Mouse (Mus musculus) MEL (cell line): ENCODE results near the gene Lair1. TPM values are rescaled to one million over a fixed set of nuclear protein-coding genes. Genes with fewer than 3 reads are reported as not detected.

ENCODE experiments used
- DNase-seq: peaks from one replicate; pipeline ENCODE4 v3.0.0; 2011; ENCODE audit warnings: low read depth, low spot score
- H3K27ac ChIP-seq: 2 replicates; pipeline ENCODE4 v1.5.1; 2012; ENCODE audit warnings: low read depth, mild to moderate bottlenecking, control low read depth, low read length, moderate library complexity; ENCODE audit not compliant: control insufficient read depth
- H3K27me3 ChIP-seq, 2 experiments: fragments of 150-350 bp in 1 of 2; sonication (generic) in 1 of 2; 2 replicates each; pipeline ENCODE4 v1.6.1; 2012; ENCODE audit warnings: low read length in 2 of 2, mild to moderate bottlenecking in 2 of 2, improper control_type of control experiment in 1 of 2, moderate library complexity in 1 of 2; ENCODE audit not compliant: insufficient read depth in 2 of 2, control insufficient read depth in 1 of 2
- H3K36me3 ChIP-seq, 2 experiments: 2 replicates each; pipeline ENCODE4 v1.6.1; 2012 to 2014; ENCODE audit warnings: low read length in 2 of 2, improper control_type of control experiment in 1 of 2, inconsistent platforms in 1 of 2, mild to moderate bottlenecking in 1 of 2; ENCODE audit not compliant: insufficient read depth in 2 of 2, control insufficient read depth in 1 of 2
- H3K4me1 ChIP-seq, 2 experiments: fragments of 150-350 bp in 1 of 2; sonication (generic) in 1 of 2; 2 replicates each; pipeline ENCODE4 v1.6.1; 2012; ENCODE audit warnings: low read length in 2 of 2, improper control_type of control experiment in 1 of 2, mild to moderate bottlenecking in 1 of 2; ENCODE audit not compliant: insufficient read depth in 2 of 2, control insufficient read depth in 1 of 2
- H3K4me3 ChIP-seq, 2 experiments: fragments of 150-350 bp in 1 of 2; sonication (generic) in 1 of 2; 2 replicates each; pipeline ENCODE4 v1.5.1; 2012; ENCODE audit warnings: low read depth in 2 of 2, low read length in 2 of 2, mild to moderate bottlenecking in 2 of 2, moderate library complexity in 2 of 2, control low read depth in 1 of 2, improper control_type of control experiment in 1 of 2; ENCODE audit not compliant: control insufficient read depth in 1 of 2, insufficient read depth in 1 of 2
- H3K79me2 ChIP-seq: 2 replicates; pipeline ENCODE4 v1.6.1; 2012; ENCODE audit warnings: mild to moderate bottlenecking, low read length, moderate library complexity; ENCODE audit not compliant: control insufficient read depth, poor library complexity, insufficient read depth
- H3K9ac ChIP-seq: 2 replicates; pipeline ENCODE4 v1.6.1; 2012; ENCODE audit warnings: low read depth, mild to moderate bottlenecking, control low read depth, low read length, moderate library complexity; ENCODE audit not compliant: control insufficient read depth, poor library complexity, severe bottlenecking
- H3K9me3 ChIP-seq: fragments of 150-350 bp; sonication (generic); replicated peaks from 2 replicates; pipeline ENCODE4 v1.6.1; 2012; ENCODE audit warnings: mild to moderate bottlenecking, low read length, improper control_type of control experiment, moderate library complexity; ENCODE audit not compliant: insufficient read depth
- CHD2 ChIP-seq: IDR thresholded peaks from 2 replicates; pipeline ENCODE4 v1.6.1; 2011; ENCODE audit warnings: low read length, improper control_type of control experiment
- CTCF ChIP-seq, 3 experiments: IDR thresholded peaks in 2 of 3; conservative IDR thresholded peaks in 1 of 3; 2 replicates each; pipeline ENCODE4 v1.5.1; 2011 to 2012; ENCODE audit warnings: low read length in 3 of 3, low read depth in 2 of 3, mild to moderate bottlenecking in 2 of 3, improper control_type of control experiment in 1 of 3, inconsistent platforms in 1 of 3, mixed read lengths in 1 of 3, moderate library complexity in 1 of 3; ENCODE audit not compliant: control insufficient read depth in 1 of 3, insufficient read depth in 1 of 3, poor library complexity in 1 of 3, severe bottlenecking in 1 of 3
- ELF1 ChIP-seq: IDR thresholded peaks from 2 replicates; pipeline ENCODE4 v1.6.1; 2014; ENCODE audit warnings: low read depth, mild to moderate bottlenecking, inconsistent platforms, low read length, improper control_type of control experiment, moderate library complexity
- ETS1 ChIP-seq: IDR thresholded peaks from 2 replicates; pipeline ENCODE4 v1.6.1; 2012; ENCODE audit warnings: low read depth, mild to moderate bottlenecking, inconsistent platforms, low read length, improper control_type of control experiment, moderate library complexity
- GABPA ChIP-seq: IDR thresholded peaks from 2 replicates; pipeline ENCODE4 v1.6.1; 2012; ENCODE audit warnings: low read depth, mild to moderate bottlenecking, inconsistent platforms, low read length, improper control_type of control experiment, moderate library complexity
- GATA1 ChIP-seq: IDR thresholded peaks from 2 replicates; pipeline ENCODE4 v1.6.1; 2011; ENCODE audit warnings: low read depth, low read length, improper control_type of control experiment
- HCFC1 ChIP-seq: IDR thresholded peaks from 2 replicates; pipeline ENCODE4 v1.6.1; 2012; ENCODE audit warnings: low read depth, mild to moderate bottlenecking, inconsistent platforms, low read length, improper control_type of control experiment, moderate library complexity
- KAT2A ChIP-seq: conservative IDR thresholded peaks from 2 replicates; pipeline ENCODE4 v1.6.1; 2012; ENCODE audit warnings: low read depth, low read length, improper control_type of control experiment, inconsistent platforms
- MXI1 ChIP-seq: IDR thresholded peaks from 2 replicates; pipeline ENCODE4 v1.6.1; 2011; ENCODE audit warnings: mild to moderate bottlenecking, low read depth, low read length, improper control_type of control experiment
- NELFE ChIP-seq: IDR thresholded peaks from 2 replicates; pipeline ENCODE4 v1.6.1; 2011; ENCODE audit warnings: low read depth, low read length, improper control_type of control experiment
- POLR2AphosphoS5 ChIP-seq: IDR thresholded peaks from 2 replicates; pipeline ENCODE4 v1.6.1; 2012; ENCODE audit warnings: low read depth, borderline replicate concordance, mild to moderate bottlenecking, inconsistent platforms, low read length, moderate library complexity, mixed read lengths
- RAD21 ChIP-seq: IDR thresholded peaks from 2 replicates; pipeline ENCODE4 v1.6.1; 2011; ENCODE audit warnings: mild to moderate bottlenecking, low read depth, low read length, improper control_type of control experiment
- SIN3A ChIP-seq: IDR thresholded peaks from 2 replicates; pipeline ENCODE4 v1.6.1; 2012; ENCODE audit warnings: low read length, improper control_type of control experiment, inconsistent platforms
- SMC3 ChIP-seq: IDR thresholded peaks from 2 replicates; pipeline ENCODE4 v1.6.1; 2011; ENCODE audit warnings: low read depth, low read length, improper control_type of control experiment
- TCF12 ChIP-seq: IDR thresholded peaks from 2 replicates; pipeline ENCODE4 v1.6.1; 2014; ENCODE audit warnings: low read depth, mild to moderate bottlenecking, inconsistent platforms, low read length, improper control_type of control experiment, moderate library complexity
- UBTF ChIP-seq: IDR thresholded peaks from 2 replicates; pipeline ENCODE4 v1.6.1; 2012; ENCODE audit warnings: low read depth, mild to moderate bottlenecking, inconsistent platforms, low read length, improper control_type of control experiment, moderate library complexity, borderline replicate concordance; ENCODE audit not compliant: insufficient read depth
- ZC3H11A ChIP-seq: IDR thresholded peaks from 2 replicates; pipeline ENCODE4 v1.6.1; 2012; ENCODE audit warnings: low read depth, mild to moderate bottlenecking, inconsistent platforms, low read length, improper control_type of control experiment
- ZMIZ1 ChIP-seq: IDR thresholded peaks from 2 replicates; pipeline ENCODE4 v1.6.1; 2012; ENCODE audit warnings: low read depth, mild to moderate bottlenecking, inconsistent platforms, low read length, improper control_type of control experiment, moderate library complexity
- polyA plus RNA-seq, 2 experiments: library from polyadenylated mRNA; stranded (reverse) in 1 of 2; unstranded in 1 of 2; fragments of >175 nt in 1 of 2; fragments of >200 nt in 1 of 2; gene quantifications; 2 replicates each; pipeline versions ENCODE4 v1.2.1 to v1.2.4; 2012; ENCODE audit warnings: low replicate concordance in 2 of 2, low read depth in 1 of 2; ENCODE audit not compliant: insufficient read length in 2 of 2, insufficient read depth in 1 of 2, missing spikeins in 1 of 2
- total RNA-seq: library from RNA; depleted of rRNA; stranded (reverse); fragments of 300-350 nt; gene quantifications from 2 replicates; pipeline ENCODE4 v1.2.3, GENCODE M21; 2012

The Lair1 gene
- total and polyA plus RNA-seq, 3 experiments, result 0.15 to 0.31 TPM; not detected in 1

DNA sequence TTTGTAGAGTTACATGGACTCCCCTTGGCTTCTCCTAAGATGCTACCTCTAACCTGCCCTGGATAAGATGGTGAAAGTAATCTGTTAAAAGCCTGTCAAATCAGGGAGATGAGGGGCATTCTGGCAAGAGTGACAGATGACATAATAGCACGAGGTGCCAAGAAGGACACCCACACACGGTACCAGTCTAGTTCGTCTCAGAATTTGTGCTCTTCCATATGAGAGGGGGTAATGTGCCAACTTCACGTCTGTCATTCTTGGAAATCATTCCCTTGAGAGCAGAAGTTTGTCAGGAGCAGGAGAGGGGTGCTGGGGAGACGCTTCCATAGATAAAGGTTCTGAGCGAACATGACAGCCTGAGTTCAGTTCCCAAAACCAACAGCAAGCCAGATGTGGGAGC lies 21.2 kb upstream of the Lair1 start:
- no peak for DNase-seq
- TF ChIP-seq GATA1 (no peak), ELF1 (no peak), SMC3 (no peak), UBTF (no peak), POLR2AphosphoS5 (no peak), ZMIZ1 (no peak), TCF12 (no peak), CTCF (IDR thresholded peaks at IDR 0.05 in 2 of 3, conservative IDR thresholded peaks at IDR 0.05 in 1 of 3; ENCODE audit: control insufficient read depth in 1 of 3, insufficient read depth in 1 of 3, low read depth in 2 of 3, low read length in 3 of 3, poor library complexity in 1 of 3, severe bottlenecking in 1 of 3) (no peak), KAT2A (no peak), NELFE (no peak), GABPA (no peak), CHD2 (no peak), RAD21 (no peak), HCFC1 (no peak)
- no peaks in the 10 kb centered on the region for H3K9me3 ChIP-seq

DNA sequence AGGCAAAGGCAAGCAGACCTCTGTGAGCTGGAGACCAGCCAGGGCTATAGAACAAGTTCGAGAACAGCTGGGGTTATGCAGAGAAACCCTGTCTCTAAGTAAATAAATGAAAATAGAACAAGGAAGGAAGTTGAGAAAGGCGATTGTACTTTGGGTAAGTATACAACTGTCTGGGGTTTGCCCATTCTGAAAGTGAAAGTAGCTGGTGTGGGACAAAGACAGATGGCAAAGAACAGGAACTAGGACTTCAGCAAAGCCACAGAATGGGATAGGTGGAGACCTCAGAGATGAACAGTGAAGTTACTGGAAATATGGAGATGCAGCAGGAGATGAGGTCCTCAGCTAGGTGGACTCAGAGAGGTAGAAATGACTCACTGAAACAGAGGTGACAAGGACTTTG lies 19.8 kb upstream of the Lair1 start:
- DNase-seq, result peak; percentile 79

More for the DNA sequence above, 21.2 kb upstream of the Lair1 start:
- Histone ChIP-seq H3K79me2 (no peaks in the 10 kb centered on the region), H3K4me1 (peaks cover 8 to 31% of the 10 kb centered on the region in 2 experiments), H3K4me3 (no peak overlapping the region), H3K27ac (no peak overlapping the region), H3K27me3 (no peaks in the 10 kb centered on the region), H3K9ac (no peak overlapping the region), H3K36me3 (peaks cover 0 to 27% of the 10 kb centered on the region in 2 experiments; a peak in 2 of 4 replicates)

More for the DNA sequence above, 19.8 kb upstream of the Lair1 start:
- Histone ChIP-seq H3K27ac (peak overlapping the region; percentile 34), H3K4me3 (peak overlapping the region; percentile 61 to 66), H3K9ac (peak overlapping the region; percentile 54), H3K9me3 (no peaks in the 10 kb centered on the region), H3K79me2 (no peaks in the 10 kb centered on the region), H3K4me1 (peaks cover 8 to 21% of the 10 kb centered on the region in 2 experiments), H3K27me3 (no peaks in the 10 kb centered on the region), H3K36me3 (peaks cover 0 to 16% of the 10 kb centered on the region in 2 experiments; a peak in 2 of 4 replicates)
- TF ChIP-seq ZC3H11A, result no peak
- TF ChIP-seq ETS1, result peak; percentile 97
- peak; percentile 77 for TF ChIP-seq SIN3A
- TF ChIP-seq ELF1, result 0 out of 2 replicates have a peak, but pooled peaks have one; percentile 9
- TF ChIP-seq MXI1, result 0 out of 2 replicates have a peak, but pooled peaks have one; percentile 31
